Mouse (Mus musculus): ENCODE results near the gene Atg4d. TPM values are rescaled to one million over a fixed set of nuclear protein-coding genes. Genes with fewer than 3 reads are reported as not detected.
"Not testable (repeated sequence)": the region's sequence is repeated elsewhere in the genome, so short reads cannot be mapped to it uniquely, and the experiment has no call there.

Atg4d gene
- polyA plus RNA-seq, 1 experiment: 39.8 TPM

- Histone ChIP-seq H3K79me2 (ENCODE audit: control insufficient read depth, insufficient read depth) (no peaks in the 10 kb centered on the region), H3K36me3 (ENCODE audit: control insufficient read depth, insufficient read depth) (no peaks in the 10 kb centered on the region), H3K4me3 (no peak overlapping the region), H3K4me2 (ENCODE audit: low read depth) (peak overlapping the region; percentile 27), H3ac (ENCODE audit: control insufficient read depth, insufficient read length) (no peak overlapping the region), H3K27me3 (ENCODE audit: control insufficient read depth, insufficient read depth, insufficient read length) (peaks cover 4% of the 10 kb centered on the region)
- no peak for TF ChIP-seq CEBPB (IDR thresholded peaks at IDR 0.05; ENCODE audit: insufficient read depth, poor library complexity, severe bottlenecking)
- TF ChIP-seq MYOD1 (IDR thresholded peaks at IDR 0.05; ENCODE audit: control insufficient read depth in 1 of 3, insufficient read length in 2 of 3, low read depth in 2 of 3): no peak
- no peak for TF ChIP-seq MYOG (IDR thresholded peaks at IDR 0.05; ENCODE audit: control insufficient read depth in 1 of 3, insufficient read depth in 1 of 3, insufficient read length in 2 of 3, low read depth in 2 of 3)
- no peak for TF ChIP-seq MAX (IDR thresholded peaks at IDR 0.05; ENCODE audit: low read depth)
- TF ChIP-seq SRF (IDR thresholded peaks at IDR 0.05; ENCODE audit: control insufficient read depth, insufficient read length, low read depth): no peak
- no peak for TF ChIP-seq TCF3 (IDR thresholded peaks at IDR 0.05; ENCODE audit: insufficient read length, low read depth)
- no peak for TF ChIP-seq POLR2AphosphoS2 (IDR thresholded peaks at IDR 0.05; ENCODE audit: insufficient read length, low read depth)
- TF ChIP-seq E2F4 (IDR thresholded peaks at IDR 0.05; ENCODE audit: insufficient read depth): no peak
- no peak for TF ChIP-seq USF1 (IDR thresholded peaks at IDR 0.05; ENCODE audit: low read depth)
- TF ChIP-seq POLR2A (IDR thresholded peaks at IDR 0.05; ENCODE audit: insufficient read length, low read depth): no peak
- no peak for TF ChIP-seq REST (IDR thresholded peaks at IDR 0.05; ENCODE audit: insufficient read depth, insufficient read length)
- no peak for TF ChIP-seq TCF12 (IDR thresholded peaks at IDR 0.05; ENCODE audit: insufficient read depth, poor library complexity, severe bottlenecking)
Measured at GRCm38 (mm10) chr9:21250509-21250908, 14.6 kb upstream of the Atg4d start.

GRCm38 (mm10) chr9:21251116-21251735 is 13.9 kb upstream of the Atg4d start:
- Histone ChIP-seq H3ac (ENCODE audit: control insufficient read depth, insufficient read length) (no peak overlapping the region), H3K79me2 (ENCODE audit: control insufficient read depth, insufficient read depth) (no peaks in the 10 kb centered on the region), H3K4me3 (no peak overlapping the region), H3K27me3 (ENCODE audit: control insufficient read depth, insufficient read depth, insufficient read length) (peaks cover 3% of the 10 kb centered on the region), H3K4me2 (ENCODE audit: low read depth) (no peak overlapping the region), H3K36me3 (ENCODE audit: control insufficient read depth, insufficient read depth) (no peaks in the 10 kb centered on the region)
- no peak for TF ChIP-seq POLR2AphosphoS2 (IDR thresholded peaks at IDR 0.05; ENCODE audit: insufficient read length, low read depth)
- no peak for TF ChIP-seq POLR2A (IDR thresholded peaks at IDR 0.05; ENCODE audit: insufficient read length, low read depth)
- peak in 1 of 3 experiments; percentile 10 for TF ChIP-seq MYOG (IDR thresholded peaks at IDR 0.05; ENCODE audit: control insufficient read depth in 1 of 3, insufficient read depth in 1 of 3, insufficient read length in 2 of 3, low read depth in 2 of 3)

GRCm38 (mm10) chr9:21254690-21255089 is 10.4 kb upstream of the Atg4d start:
- TF ChIP-seq TCF12 (IDR thresholded peaks at IDR 0.05; ENCODE audit: insufficient read depth, poor library complexity, severe bottlenecking) (no peak), SRF (IDR thresholded peaks at IDR 0.05; ENCODE audit: control insufficient read depth, insufficient read length, low read depth) (no peak), USF1 (IDR thresholded peaks at IDR 0.05; ENCODE audit: low read depth) (no peak), CEBPB (IDR thresholded peaks at IDR 0.05; ENCODE audit: insufficient read depth, poor library complexity, severe bottlenecking) (no peak), MAX (IDR thresholded peaks at IDR 0.05; ENCODE audit: low read depth) (no peak), E2F4 (IDR thresholded peaks at IDR 0.05; ENCODE audit: insufficient read depth) (no peak), POLR2A (IDR thresholded peaks at IDR 0.05; ENCODE audit: insufficient read length, low read depth) (no peak), TCF3 (IDR thresholded peaks at IDR 0.05; ENCODE audit: insufficient read length, low read depth) (no peak), REST (IDR thresholded peaks at IDR 0.05; ENCODE audit: insufficient read depth, insufficient read length) (no peak), POLR2AphosphoS2 (IDR thresholded peaks at IDR 0.05; ENCODE audit: insufficient read length, low read depth) (no peak), MYOD1 (IDR thresholded peaks at IDR 0.05; ENCODE audit: control insufficient read depth in 1 of 3, insufficient read length in 2 of 3, low read depth in 2 of 3) (no peak), MYOG (IDR thresholded peaks at IDR 0.05; ENCODE audit: control insufficient read depth in 1 of 3, insufficient read depth in 1 of 3, insufficient read length in 2 of 3, low read depth in 2 of 3) (no peak)
- Histone ChIP-seq H3K36me3 (ENCODE audit: control insufficient read depth, insufficient read depth) (no peaks in the 10 kb centered on the region), H3K79me2 (ENCODE audit: control insufficient read depth, insufficient read depth) (no peaks in the 10 kb centered on the region)

GRCm38 (mm10) chr9:21256349-21256748 is 8.7 kb upstream of the Atg4d start:
- not testable (repeated sequence) for H3ac ChIP-seq (ENCODE audit: control insufficient read depth, insufficient read length); H3K36me3 ChIP-seq (ENCODE audit: control insufficient read depth, insufficient read depth); H3K79me2 ChIP-seq (ENCODE audit: control insufficient read depth, insufficient read depth); H3K27me3 ChIP-seq (ENCODE audit: control insufficient read depth, insufficient read depth, insufficient read length); H3K4me2 ChIP-seq (ENCODE audit: low read depth); H3K4me3 ChIP-seq

More at GRCm38 (mm10) chr9:21254690-21255089, 10.4 kb upstream of the Atg4d start:
- no peak overlapping the region for H3K4me3 ChIP-seq
- no peaks in the 10 kb centered on the region for H3K27me3 ChIP-seq (ENCODE audit: control insufficient read depth, insufficient read depth, insufficient read length)
- H3K4me2 ChIP-seq (ENCODE audit: low read depth): no peak overlapping the region
- H3ac ChIP-seq (ENCODE audit: control insufficient read depth, insufficient read length): no peak overlapping the region

- Histone ChIP-seq H3K27me3 (ENCODE audit: control insufficient read depth, insufficient read depth, insufficient read length) (no peaks in the 10 kb centered on the region), H3K4me3 (no peak overlapping the region), H3K36me3 (ENCODE audit: control insufficient read depth, insufficient read depth) (no peaks in the 10 kb centered on the region), H3ac (ENCODE audit: control insufficient read depth, insufficient read length) (no peak overlapping the region), H3K79me2 (ENCODE audit: control insufficient read depth, insufficient read depth) (peaks cover 3% of the 10 kb centered on the region), H3K4me2 (ENCODE audit: low read depth) (no peak overlapping the region)
- TF ChIP-seq REST (IDR thresholded peaks at IDR 0.05; ENCODE audit: insufficient read depth, insufficient read length) (no peak), TCF12 (IDR thresholded peaks at IDR 0.05; ENCODE audit: insufficient read depth, poor library complexity, severe bottlenecking) (no peak), SRF (IDR thresholded peaks at IDR 0.05; ENCODE audit: control insufficient read depth, insufficient read length, low read depth) (no peak), MYOD1 (IDR thresholded peaks at IDR 0.05; ENCODE audit: control insufficient read depth in 1 of 3, insufficient read length in 2 of 3, low read depth in 2 of 3) (no peak), USF1 (IDR thresholded peaks at IDR 0.05; ENCODE audit: low read depth) (no peak), POLR2A (IDR thresholded peaks at IDR 0.05; ENCODE audit: insufficient read length, low read depth) (no peak), POLR2AphosphoS2 (IDR thresholded peaks at IDR 0.05; ENCODE audit: insufficient read length, low read depth) (no peak), MYOG (IDR thresholded peaks at IDR 0.05; ENCODE audit: control insufficient read depth in 1 of 3, insufficient read depth in 1 of 3, insufficient read length in 2 of 3, low read depth in 2 of 3) (no peak), CEBPB (IDR thresholded peaks at IDR 0.05; ENCODE audit: insufficient read depth, poor library complexity, severe bottlenecking) (no peak)
Measured at GRCm38 (mm10) chr9:21260491-21261040, 4.5 kb upstream of the Atg4d start.

Measured in myocyte (in vitro differentiated cells).